Mouse (Mus musculus): ENCODE measurements around the gene Dlg2. TPM values are rescaled to one million over a fixed set of nuclear protein-coding genes. Genes with fewer than 3 reads are reported as not detected.

Dlg2 gene
- polyA plus RNA-seq, 1 experiment from 2014 or later, result 1.1 TPM

GRCm38 (mm10) chr7:92408479-92408878 lies 1932.0 kb downstream of the Dlg2 start:
- ATAC-seq (ENCODE audit: low read depth), result no peak
- Histone ChIP-seq H3K4me1 (replicated peaks; ENCODE audit: control insufficient read depth, insufficient read depth, low read length) (no peaks in the 10 kb centered on the region), H3K4me3 (ENCODE audit: low read length) (no peak overlapping the region), H3K9ac (ENCODE audit: low read length) (no peak overlapping the region), H3K4me2 (ENCODE audit: low read depth, low read length) (no peak overlapping the region), H3K36me3 (ENCODE audit: control insufficient read depth, insufficient read depth, low read length) (no peaks in the 10 kb centered on the region), H3K27me3 (ENCODE audit: control insufficient read depth, insufficient read depth, low read depth, low read length) (no peaks in the 10 kb centered on the region), H3K9me3 (ENCODE audit: control insufficient read depth, low read length) (no peaks in the 10 kb centered on the region), H3K27ac (ENCODE audit: low read length) (no peak overlapping the region)
- WGBS, result 51% methylated on average over 5 of the region's 5 CpGs

- Histone ChIP-seq H3K27me3 (ENCODE audit: control insufficient read depth, insufficient read depth, low read depth, low read length) (no peaks in the 10 kb centered on the region), H3K9ac (ENCODE audit: low read length) (no peak overlapping the region), H3K36me3 (ENCODE audit: control insufficient read depth, insufficient read depth, low read length) (no peaks in the 10 kb centered on the region), H3K4me1 (replicated peaks; ENCODE audit: control insufficient read depth, insufficient read depth, low read length) (no peaks in the 10 kb centered on the region), H3K9me3 (ENCODE audit: control insufficient read depth, low read length) (no peaks in the 10 kb centered on the region), H3K4me2 (ENCODE audit: low read depth, low read length) (no peak overlapping the region), H3K27ac (ENCODE audit: low read length) (no peak overlapping the region), H3K4me3 (ENCODE audit: low read length) (no peak overlapping the region)
- ATAC-seq (ENCODE audit: low read depth), result no peak
- 69% methylated on average over 10 of the region's 10 CpGs for WGBS
These were observed 1944.0 kb downstream of the Dlg2 start for GRCm38 (mm10) chr7:92420474-92420873.

- no peak overlapping the region for H3K9ac ChIP-seq (ENCODE audit: low read length)
- H3K4me2 ChIP-seq (ENCODE audit: low read depth, low read length), result no peak overlapping the region
- WGBS, result 82% methylated on average over 3 of the region's 3 CpGs
- ATAC-seq (ENCODE audit: low read depth), result no peak
- no peaks in the 10 kb centered on the region for H3K4me1 ChIP-seq (replicated peaks; ENCODE audit: control insufficient read depth, insufficient read depth, low read length)
- no peak overlapping the region for H3K4me3 ChIP-seq (ENCODE audit: low read length)
- no peak overlapping the region for H3K27ac ChIP-seq (ENCODE audit: low read length)
- H3K9me3 ChIP-seq (ENCODE audit: control insufficient read depth, low read length), result no peaks in the 10 kb centered on the region
- no peaks in the 10 kb centered on the region for H3K36me3 ChIP-seq (ENCODE audit: control insufficient read depth, insufficient read depth, low read length)
- no peaks in the 10 kb centered on the region for H3K27me3 ChIP-seq (ENCODE audit: control insufficient read depth, insufficient read depth, low read depth, low read length)
These were observed 1946.5 kb downstream of the Dlg2 start for GRCm38 (mm10) chr7:92423017-92423416.

- ATAC-seq (ENCODE audit: low read depth), result no peak
- Histone ChIP-seq H3K4me1 (replicated peaks; ENCODE audit: control insufficient read depth, insufficient read depth, low read length) (no peaks in the 10 kb centered on the region), H3K9ac (ENCODE audit: low read length) (no peak overlapping the region), H3K4me3 (ENCODE audit: low read length) (no peak overlapping the region), H3K9me3 (ENCODE audit: control insufficient read depth, low read length) (no peaks in the 10 kb centered on the region), H3K27ac (ENCODE audit: low read length) (no peak overlapping the region), H3K4me2 (ENCODE audit: low read depth, low read length) (no peak overlapping the region), H3K27me3 (ENCODE audit: control insufficient read depth, insufficient read depth, low read depth, low read length) (no peaks in the 10 kb centered on the region), H3K36me3 (ENCODE audit: control insufficient read depth, insufficient read depth, low read length) (no peaks in the 10 kb centered on the region)
- WGBS, result 62% methylated on average over 3 of the region's 3 CpGs
These were observed 1948.2 kb downstream of the Dlg2 start for GRCm38 (mm10) chr7:92424703-92425102.

- no peak overlapping the region for H3K4me3 ChIP-seq (ENCODE audit: low read length)
- WGBS, result 41% methylated on average over 4 of the region's 4 CpGs
- no peak overlapping the region for H3K9ac ChIP-seq (ENCODE audit: low read length)
- no peak overlapping the region for H3K4me2 ChIP-seq (ENCODE audit: low read depth, low read length)
- H3K9me3 ChIP-seq (ENCODE audit: control insufficient read depth, low read length), result no peaks in the 10 kb centered on the region
- H3K4me1 ChIP-seq (replicated peaks; ENCODE audit: control insufficient read depth, insufficient read depth, low read length), result no peaks in the 10 kb centered on the region
- no peaks in the 10 kb centered on the region for H3K27me3 ChIP-seq (ENCODE audit: control insufficient read depth, insufficient read depth, low read depth, low read length)
- no peak for ATAC-seq (ENCODE audit: low read depth)
- no peaks in the 10 kb centered on the region for H3K36me3 ChIP-seq (ENCODE audit: control insufficient read depth, insufficient read depth, low read length)
- no peak overlapping the region for H3K27ac ChIP-seq (ENCODE audit: low read length)
These were observed 1950.8 kb downstream of the Dlg2 start for GRCm38 (mm10) chr7:92427280-92427679.

- ATAC-seq (ENCODE audit: low read depth), result no peak
- Histone ChIP-seq H3K9ac (ENCODE audit: low read length) (no peak overlapping the region), H3K27ac (ENCODE audit: low read length) (no peak overlapping the region), H3K36me3 (ENCODE audit: control insufficient read depth, insufficient read depth, low read length) (no peaks in the 10 kb centered on the region), H3K4me3 (ENCODE audit: low read length) (no peak overlapping the region), H3K4me1 (replicated peaks; ENCODE audit: control insufficient read depth, insufficient read depth, low read length) (no peaks in the 10 kb centered on the region), H3K9me3 (ENCODE audit: control insufficient read depth, low read length) (no peaks in the 10 kb centered on the region), H3K27me3 (ENCODE audit: control insufficient read depth, insufficient read depth, low read depth, low read length) (no peaks in the 10 kb centered on the region), H3K4me2 (ENCODE audit: low read depth, low read length) (no peak overlapping the region)
- WGBS, result 22% methylated on average over 5 of the region's 5 CpGs
These were observed 1952.2 kb downstream of the Dlg2 start for GRCm38 (mm10) chr7:92428629-92429028.

GRCm38 (mm10) chr7:92430254-92430653 lies 1953.8 kb downstream of the Dlg2 start:
- no peaks in the 10 kb centered on the region for H3K4me1 ChIP-seq (replicated peaks; ENCODE audit: control insufficient read depth, insufficient read depth, low read length)
- no peaks in the 10 kb centered on the region for H3K9me3 ChIP-seq (ENCODE audit: control insufficient read depth, low read length)
- no peak overlapping the region for H3K9ac ChIP-seq (ENCODE audit: low read length)
- 60% methylated on average over 2 of the region's 2 CpGs for WGBS
- H3K27ac ChIP-seq (ENCODE audit: low read length), result no peak overlapping the region
- H3K36me3 ChIP-seq (ENCODE audit: control insufficient read depth, insufficient read depth, low read length), result no peaks in the 10 kb centered on the region
- no peak overlapping the region for H3K4me3 ChIP-seq (ENCODE audit: low read length)
- ATAC-seq (ENCODE audit: low read depth), result no peak
- H3K4me2 ChIP-seq (ENCODE audit: low read depth, low read length), result no peak overlapping the region
- no peaks in the 10 kb centered on the region for H3K27me3 ChIP-seq (ENCODE audit: control insufficient read depth, insufficient read depth, low read depth, low read length)

- Histone ChIP-seq H3K4me2 (ENCODE audit: low read depth, low read length) (no peak overlapping the region), H3K9ac (ENCODE audit: low read length) (no peak overlapping the region), H3K27me3 (ENCODE audit: control insufficient read depth, insufficient read depth, low read depth, low read length) (no peaks in the 10 kb centered on the region), H3K27ac (ENCODE audit: low read length) (no peak overlapping the region), H3K9me3 (ENCODE audit: control insufficient read depth, low read length) (no peaks in the 10 kb centered on the region), H3K4me1 (replicated peaks; ENCODE audit: control insufficient read depth, insufficient read depth, low read length) (no peaks in the 10 kb centered on the region), H3K36me3 (ENCODE audit: control insufficient read depth, insufficient read depth, low read length) (no peaks in the 10 kb centered on the region), H3K4me3 (ENCODE audit: low read length) (no peak overlapping the region)
- no peak for ATAC-seq (ENCODE audit: low read depth)
- 78% methylated on average over 2 of the region's 2 CpGs for WGBS
These were observed 1960.7 kb downstream of the Dlg2 start for GRCm38 (mm10) chr7:92437168-92437567.

GRCm38 (mm10) chr7:92439503-92440487 lies 1963.3 kb downstream of the Dlg2 start:
- Histone ChIP-seq H3K27me3 (ENCODE audit: control insufficient read depth, insufficient read depth, low read depth, low read length) (no peaks in the 10 kb centered on the region), H3K9me3 (ENCODE audit: control insufficient read depth, low read length) (no peaks in the 10 kb centered on the region), H3K4me1 (replicated peaks; ENCODE audit: control insufficient read depth, insufficient read depth, low read length) (no peaks in the 10 kb centered on the region), H3K27ac (ENCODE audit: low read length) (no peak overlapping the region), H3K4me3 (ENCODE audit: low read length) (no peak overlapping the region), H3K4me2 (ENCODE audit: low read depth, low read length) (no peak overlapping the region), H3K9ac (ENCODE audit: low read length) (no peak overlapping the region), H3K36me3 (ENCODE audit: control insufficient read depth, insufficient read depth, low read length) (no peaks in the 10 kb centered on the region)
- ATAC-seq (ENCODE audit: low read depth), result no peak
- WGBS, result 78% methylated on average over 8 of the region's 8 CpGs
